Mouse (Mus musculus) stomach, embryonic 14.5 days (tissue): ENCODE results near the gene Gpsm3. TPM values are rescaled to one million over a fixed set of nuclear protein-coding genes. Genes with fewer than 3 reads are reported as not detected.

Experiments used
- ATAC-seq: fragments of 200-750 bp; cut with Nextera tagmentation; 2 replicates; pipeline ENCODE4 v1.8.0; 2017; ENCODE audit warnings: low read depth, moderate TSS enrichment; ENCODE audit not compliant: insufficient number of reproducible peaks, insufficient read depth, low FRiP score
- H3K27ac ChIP-seq: fragments of 300-500 bp; sonication (generic); 2 replicates; pipeline ENCODE4 v1.5.1; 2014; ENCODE audit warnings: mild to moderate bottlenecking, low read length, moderate library complexity, mixed read lengths
- H3K27me3 ChIP-seq: fragments of 300-500 bp; sonication (generic); 2 replicates; pipeline ENCODE4 v1.6.1; 2014; ENCODE audit warnings: low read length, control low read depth, mixed read lengths; ENCODE audit not compliant: control insufficient read depth, insufficient read depth
- H3K36me3 ChIP-seq: fragments of 300-500 bp; sonication (generic); 2 replicates; pipeline ENCODE4 v1.6.1; 2014; ENCODE audit warnings: mild to moderate bottlenecking, control low read depth, low read length, moderate library complexity, mixed read lengths; ENCODE audit not compliant: control insufficient read depth, insufficient read depth
- H3K4me1 ChIP-seq: fragments of 300-500 bp; sonication (generic); 2 replicates; pipeline ENCODE4 v1.6.1; 2014; ENCODE audit warnings: low read length, control low read depth, mixed read lengths; ENCODE audit not compliant: control insufficient read depth, insufficient read depth
- H3K4me2 ChIP-seq: fragments of 300-500 bp; sonication (generic); replicated peaks from 2 replicates; pipeline ENCODE4 v1.6.1; 2014; ENCODE audit warnings: low read depth, low read length, control low read depth
- H3K4me3 ChIP-seq: fragments of 300-500 bp; sonication (generic); 2 replicates; pipeline ENCODE4 v1.5.1; 2014; ENCODE audit warnings: low read depth, low read length, control low read depth
- H3K9ac ChIP-seq: fragments of 300-500 bp; sonication (generic); replicated peaks from 2 replicates; pipeline ENCODE4 v1.6.1; 2014; ENCODE audit warnings: low read depth, mild to moderate bottlenecking, control low read depth, low read length, moderate library complexity, mixed read lengths
- H3K9me3 ChIP-seq: fragments of 300-500 bp; sonication (generic); 2 replicates; pipeline ENCODE4 v1.6.1; 2016; ENCODE audit warnings: low read depth, low read length, control low read depth; ENCODE audit not compliant: control insufficient read depth
- WGBS: fragments of 180-500 bp; shearing (Covaris S2); extraction: QIAGEN DNeasy Blood & Tissue Kit; methylation state at CpG from one replicate; pipeline ENCODE4 v1.1.7; 2014; 5-methylcytosine and 5-hydroxymethylcytosine counted together
- polyA plus RNA-seq: library from polyadenylated mRNA; unstranded; fragments of >200 nt; fragmentation: Nextera tagmentation; extraction: Ambion mirVana; gene quantifications from 2 replicates; pipeline ENCODE4 v1.2.1, GENCODE M21; 2014

Gpsm3 gene
- polyA plus RNA-seq, 1 experiment from 2014 or later: 6.1 TPM

DNA sequence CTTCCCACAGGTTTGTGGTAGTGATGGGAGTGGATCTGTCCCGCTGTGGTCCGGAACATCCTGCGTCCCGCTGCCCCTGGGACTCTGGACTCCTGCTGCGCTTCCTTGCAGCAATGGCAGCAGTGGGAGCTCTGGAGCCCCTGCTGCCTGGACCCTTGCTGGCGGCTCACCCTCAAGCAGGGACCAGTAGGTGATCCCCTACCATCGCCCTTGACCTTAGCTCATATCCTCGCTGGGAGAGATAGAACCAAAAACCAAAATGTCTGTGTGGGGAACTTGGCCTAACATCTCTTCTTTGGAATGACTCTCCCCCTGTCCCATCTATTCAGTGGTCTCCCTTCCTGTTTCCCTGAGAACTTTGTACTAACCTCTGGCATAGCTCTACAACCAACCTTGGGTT lies 5.8 kb upstream of the Gpsm3 start:
- H3K9ac ChIP-seq: no peak overlapping the region
- H3K9me3 ChIP-seq: no peaks in the 10 kb centered on the region
- no peaks in the 10 kb centered on the region for H3K36me3 ChIP-seq
- WGBS: 90% methylated on average over 8 of the region's 8 CpGs
- peaks cover 13% of the 10 kb centered on the region for H3K4me1 ChIP-seq
- no peak overlapping the region for H3K4me2 ChIP-seq
- H3K27ac ChIP-seq: no peak overlapping the region
- ATAC-seq: no peak
- no peak overlapping the region for H3K4me3 ChIP-seq
- no peaks in the 10 kb centered on the region for H3K27me3 ChIP-seq

DNA sequence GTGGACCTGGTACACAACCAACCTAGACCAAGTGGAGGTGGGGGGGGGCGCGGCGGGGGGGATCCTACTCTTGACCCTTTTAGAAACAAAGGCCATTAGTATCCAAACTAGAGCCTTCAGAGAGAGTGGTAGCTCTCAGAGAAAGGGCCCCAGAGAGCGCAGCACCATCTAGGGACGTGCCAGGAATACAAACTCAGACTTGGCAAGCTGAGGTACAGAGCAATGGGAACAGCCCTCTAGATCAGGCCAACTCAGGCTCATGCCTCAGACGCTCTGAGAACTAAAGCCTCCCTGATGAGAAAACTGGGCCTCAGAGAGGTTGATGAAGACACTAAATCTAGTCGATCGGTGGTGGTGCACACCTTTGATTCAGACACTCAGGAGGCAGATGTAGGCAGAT lies 4.5 kb upstream of the Gpsm3 start:
- Histone ChIP-seq H3K27ac (no peak overlapping the region), H3K9me3 (no peaks in the 10 kb centered on the region), H3K9ac (no peak overlapping the region), H3K4me2 (no peak overlapping the region), H3K4me3 (no peak overlapping the region), H3K36me3 (no peaks in the 10 kb centered on the region), H3K27me3 (no peaks in the 10 kb centered on the region), H3K4me1 (peaks cover 26% of the 10 kb centered on the region)
- WGBS: 90% methylated on average over 8 of the region's 8 CpGs
- ATAC-seq: no peak

DNA sequence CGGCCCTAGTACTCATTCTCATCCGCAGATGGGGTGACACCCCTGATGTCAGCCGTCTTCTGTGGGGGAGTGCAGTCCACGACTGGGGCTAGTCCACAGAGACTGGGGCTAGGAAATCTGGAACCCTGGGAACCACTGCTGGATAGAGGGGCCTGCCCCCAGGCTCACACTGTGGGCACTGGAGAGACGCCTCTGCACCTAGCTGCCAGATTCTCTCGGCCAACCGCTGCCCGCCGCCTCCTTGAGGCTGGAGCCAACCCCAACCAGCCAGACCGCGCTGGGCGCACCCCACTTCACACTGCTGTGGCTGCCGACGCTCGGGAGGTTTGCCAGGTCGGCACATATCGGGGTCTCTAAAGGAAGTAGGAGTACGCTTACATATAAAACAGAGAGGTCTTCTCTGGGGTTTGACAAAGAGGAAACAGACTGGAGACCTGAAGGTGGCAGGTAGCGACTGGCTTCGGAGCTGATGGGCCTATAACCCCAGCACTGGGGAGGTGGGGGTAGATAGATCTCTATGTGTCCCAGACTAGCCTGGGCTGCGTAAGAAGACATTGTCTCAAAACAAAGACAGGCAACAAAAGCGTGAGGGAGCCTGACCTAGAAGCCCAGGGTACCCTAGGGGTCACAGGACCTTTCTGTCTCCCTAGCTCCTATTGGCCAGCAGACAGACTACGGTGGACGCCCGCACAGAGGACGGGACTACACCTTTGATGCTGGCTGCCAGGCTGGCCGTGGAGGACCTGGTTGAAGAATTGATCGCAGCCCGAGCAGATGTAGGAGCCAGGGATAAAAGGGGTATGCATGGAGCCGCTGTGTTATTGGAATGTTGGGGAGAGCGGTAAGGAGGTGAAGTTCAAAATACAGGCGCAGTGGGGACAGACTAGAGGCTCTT lies 3.5 kb upstream of the Gpsm3 start:
- Histone ChIP-seq H3K9ac (peak overlapping the region; percentile 25; the same call in 1 of the 2 replicates), H3K36me3 (no peaks in the 10 kb centered on the region)
- no peak for ATAC-seq

DNA sequence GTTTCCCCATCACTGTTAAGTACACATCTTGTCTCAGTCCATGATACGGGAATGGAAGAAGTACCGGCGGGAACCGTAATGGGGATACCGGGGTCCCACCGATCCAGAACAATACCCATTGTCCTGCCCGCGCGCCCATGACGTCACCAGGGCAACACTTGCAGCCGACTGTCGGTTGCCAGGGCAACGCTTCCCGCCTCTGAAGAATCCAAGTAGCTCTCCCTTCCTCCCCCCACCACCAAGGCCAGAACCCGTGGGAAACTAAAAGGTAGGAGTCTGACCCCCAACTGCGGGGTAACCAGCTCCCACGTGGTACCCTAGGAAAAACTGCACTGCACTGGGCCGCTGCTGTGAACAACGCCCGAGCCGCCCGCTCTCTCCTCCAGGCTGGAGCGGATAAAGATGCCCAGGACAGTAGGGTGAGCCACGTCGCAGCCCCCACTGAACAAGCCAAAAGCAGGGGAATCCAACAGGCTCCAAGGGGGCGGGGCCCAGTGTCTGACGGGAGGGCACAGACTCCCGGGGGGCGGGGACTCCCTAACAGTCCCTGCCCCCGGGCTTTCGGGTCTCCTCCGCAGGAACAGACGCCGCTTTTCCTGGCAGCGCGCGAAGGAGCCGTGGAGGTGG lies 2.7 kb upstream of the Gpsm3 start:
- no peaks in the 10 kb centered on the region for H3K27me3 ChIP-seq
- peaks cover 39% of the 10 kb centered on the region for H3K4me1 ChIP-seq
- H3K36me3 ChIP-seq: no peaks in the 10 kb centered on the region
- H3K4me3 ChIP-seq: peak overlapping the region; percentile 71
- H3K27ac ChIP-seq: peak overlapping the region; percentile 96
- H3K9ac ChIP-seq: peak overlapping the region; percentile 79
- under 1% methylated on average over 38 of the region's 38 CpGs for WGBS
- peak overlapping the region; percentile 94 for H3K4me2 ChIP-seq
- H3K9me3 ChIP-seq: no peaks in the 10 kb centered on the region
- ATAC-seq: peak; percentile 83

More for the DNA sequence above, 3.5 kb upstream of the Gpsm3 start:
- Histone ChIP-seq H3K9me3 (no peaks in the 10 kb centered on the region), H3K27me3 (no peaks in the 10 kb centered on the region), H3K27ac (peak overlapping the region; percentile 96), H3K4me3 (peak overlapping the region; percentile 71), H3K4me1 (peaks cover 36% of the 10 kb centered on the region), H3K4me2 (peak overlapping the region; percentile 94)
- 30% methylated on average over 32 of the region's 32 CpGs for WGBS

DNA sequence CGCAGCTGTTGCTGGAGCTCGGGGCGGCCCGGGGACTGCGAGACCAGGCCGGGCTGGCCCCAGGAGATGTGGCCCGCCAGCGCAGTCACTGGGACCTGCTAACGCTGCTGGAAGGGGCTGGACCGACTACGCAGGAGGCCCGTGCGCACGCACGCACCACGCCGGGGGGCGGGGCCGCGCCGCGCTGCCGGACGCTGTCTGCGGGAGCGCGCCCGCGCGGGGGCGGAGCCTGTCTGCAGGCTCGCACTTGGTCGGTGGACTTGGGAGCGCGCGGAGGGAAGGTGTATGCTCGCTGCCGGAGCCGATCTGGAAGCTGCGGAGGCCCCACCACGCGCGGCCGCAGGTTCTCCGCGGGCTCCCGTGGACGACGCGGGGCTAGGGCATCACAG lies 2.2 kb upstream of the Gpsm3 start:
- no peaks in the 10 kb centered on the region for H3K9me3 ChIP-seq
- H3K4me2 ChIP-seq: peak overlapping the region; percentile 94
- WGBS: under 1% methylated on average over 48 of the region's 50 CpGs
- no peaks in the 10 kb centered on the region for H3K36me3 ChIP-seq
- no peaks in the 10 kb centered on the region for H3K27me3 ChIP-seq
- peak overlapping the region; percentile 71 for H3K4me3 ChIP-seq
- peak overlapping the region; percentile 96 for H3K27ac ChIP-seq
- peak overlapping the region; percentile 79 for H3K9ac ChIP-seq
- H3K4me1 ChIP-seq: peaks cover 39% of the 10 kb centered on the region
- ATAC-seq: peak; percentile 86

DNA sequence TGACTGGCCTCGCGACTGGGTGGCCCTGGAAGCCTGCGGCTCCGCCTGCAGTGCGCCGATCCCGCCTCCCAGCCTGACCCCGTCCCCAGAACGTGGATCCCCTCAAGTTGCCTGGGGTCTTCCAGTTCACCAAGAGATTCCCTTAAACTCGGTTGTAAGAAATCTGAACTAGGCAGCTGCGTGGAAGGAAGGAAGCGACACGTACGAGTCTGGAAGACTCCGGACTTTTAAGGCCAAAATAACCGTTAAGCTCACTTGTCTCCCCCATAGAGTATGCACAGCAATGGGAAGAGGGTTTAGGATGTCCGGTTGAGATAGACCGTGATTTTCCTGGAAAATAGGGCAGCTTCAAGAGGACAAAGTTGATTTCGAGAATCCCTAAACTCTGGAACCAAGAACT lies 1.8 kb upstream of the Gpsm3 start:
- no peak for ATAC-seq
- 7% methylated on average over 19 of the region's 19 CpGs for WGBS
- Histone ChIP-seq H3K4me1 (peaks cover 39% of the 10 kb centered on the region), H3K27me3 (no peaks in the 10 kb centered on the region), H3K4me2 (peak overlapping the region; percentile 94), H3K27ac (peak overlapping the region; percentile 96), H3K9me3 (no peaks in the 10 kb centered on the region), H3K9ac (peak overlapping the region; percentile 79), H3K36me3 (no peaks in the 10 kb centered on the region), H3K4me3 (peak overlapping the region; percentile 71)

DNA sequence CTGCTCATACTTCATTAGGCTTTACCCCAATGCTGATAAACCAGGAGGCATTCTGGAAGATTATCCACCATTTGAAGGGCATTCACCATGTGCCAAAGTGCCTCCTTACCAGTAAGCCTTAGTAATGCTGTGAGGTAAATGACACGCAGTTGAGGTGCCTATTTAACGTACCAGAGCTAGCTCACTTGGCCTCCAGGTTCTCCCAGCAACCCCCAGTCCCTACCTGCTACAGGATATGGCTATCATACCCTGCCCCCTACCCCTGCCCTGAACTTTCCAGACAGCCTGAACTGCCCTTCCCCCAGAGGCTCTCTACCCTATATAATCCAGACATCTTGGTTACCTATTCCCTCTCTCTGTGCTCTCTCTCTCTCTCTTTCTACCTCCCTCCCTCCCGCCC lies 839 bp upstream of the Gpsm3 start:
- no peak for ATAC-seq
- 59% methylated on average over 3 of the region's 3 CpGs for WGBS
- H3K4me2 ChIP-seq: no peak overlapping the region
- H3K36me3 ChIP-seq: no peaks in the 10 kb centered on the region
- no peak overlapping the region for H3K9ac ChIP-seq
- H3K27ac ChIP-seq: no peak overlapping the region
- no peak overlapping the region for H3K4me3 ChIP-seq
- peaks cover 41% of the 10 kb centered on the region for H3K4me1 ChIP-seq
- no peaks in the 10 kb centered on the region for H3K9me3 ChIP-seq
- no peaks in the 10 kb centered on the region for H3K27me3 ChIP-seq

DNA sequence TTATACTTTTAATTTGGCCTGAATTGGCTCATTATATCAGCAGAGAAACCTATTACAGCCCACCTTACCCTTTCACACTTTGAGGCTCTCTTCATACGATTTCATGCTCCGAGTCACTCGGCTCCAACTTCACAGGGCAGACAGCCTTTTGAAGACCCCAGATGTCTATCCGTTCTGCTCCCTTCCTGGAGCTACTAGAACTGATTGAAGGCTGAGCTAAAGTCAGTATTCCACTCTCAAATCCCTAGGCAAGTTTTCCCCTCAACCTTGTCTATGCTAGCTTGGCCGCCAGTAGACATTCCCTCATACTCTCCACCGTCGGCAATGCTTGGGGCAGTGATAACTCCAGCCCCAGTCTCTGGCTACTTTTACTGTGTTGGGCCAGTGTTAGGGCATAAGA lies 400 bp upstream of the Gpsm3 start:
- Histone ChIP-seq H3K4me3 (no peak overlapping the region), H3K36me3 (no peaks in the 10 kb centered on the region; the same call in 1 of the 2 replicates), H3K27me3 (no peaks in the 10 kb centered on the region), H3K4me1 (peaks cover 45% of the 10 kb centered on the region), H3K9me3 (no peaks in the 10 kb centered on the region), H3K9ac (no peak overlapping the region), H3K4me2 (peak overlapping the region; percentile 88; the same call in 1 of the 2 replicates), H3K27ac (peak overlapping the region; percentile 69)
- 48% methylated on average over 7 of the region's 7 CpGs for WGBS
- ATAC-seq: no peak
